Mouse (Mus musculus) retina, embryonic 14.5 days (tissue): ENCODE results near the gene Slc25a29.
A peak's percentile ranks its signal among the peaks of the same experiment; 100 is the strongest.

Experiments used
- DNase-seq: peaks from one replicate; pipeline ENCODE4 v3.0.0-alpha.2; 2015; ENCODE audit warnings: low spot score

Gene Slc25a29

DNA sequence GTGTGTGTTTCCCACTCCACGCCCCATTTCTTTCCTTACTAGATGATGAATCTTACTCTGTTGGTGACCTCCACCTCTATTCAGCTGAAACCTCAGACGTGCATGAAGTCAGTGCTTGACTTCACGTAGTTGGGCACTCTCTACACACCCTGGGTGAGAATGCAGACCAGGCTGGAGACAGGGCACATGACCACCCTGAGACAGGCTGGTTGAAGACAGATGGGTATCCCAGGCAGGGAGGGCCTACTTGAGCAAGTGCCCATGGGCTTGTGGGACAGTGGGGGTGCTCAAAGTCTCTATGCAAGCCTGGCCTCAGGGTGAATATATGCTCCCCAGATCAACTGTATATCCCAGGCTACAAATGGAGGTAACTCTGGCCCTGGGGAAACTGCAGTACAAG, 1.3 kb downstream of the Slc25a29 start:
- no peak for DNase-seq

DNA sequence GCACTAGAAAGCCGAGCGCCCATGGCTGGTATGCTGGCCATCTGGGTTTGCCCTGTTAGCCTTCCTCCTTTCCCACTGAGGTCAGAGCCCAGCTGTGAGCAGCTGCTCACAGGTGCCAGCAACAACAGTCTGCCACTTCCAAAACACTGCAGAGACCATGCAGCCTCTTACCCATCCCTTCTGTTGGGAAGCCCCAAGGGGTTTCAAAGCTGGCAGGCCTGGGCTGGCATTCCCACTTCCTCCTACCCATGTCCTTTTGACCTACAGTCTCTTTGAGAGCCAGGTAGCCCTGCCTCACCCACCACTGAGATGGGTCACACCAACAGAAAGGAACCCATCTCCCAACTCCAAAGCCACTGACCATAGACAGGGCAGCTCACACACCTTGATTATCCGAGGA, 2.3 kb downstream of the Slc25a29 start:
- DNase-seq, result no peak

DNA sequence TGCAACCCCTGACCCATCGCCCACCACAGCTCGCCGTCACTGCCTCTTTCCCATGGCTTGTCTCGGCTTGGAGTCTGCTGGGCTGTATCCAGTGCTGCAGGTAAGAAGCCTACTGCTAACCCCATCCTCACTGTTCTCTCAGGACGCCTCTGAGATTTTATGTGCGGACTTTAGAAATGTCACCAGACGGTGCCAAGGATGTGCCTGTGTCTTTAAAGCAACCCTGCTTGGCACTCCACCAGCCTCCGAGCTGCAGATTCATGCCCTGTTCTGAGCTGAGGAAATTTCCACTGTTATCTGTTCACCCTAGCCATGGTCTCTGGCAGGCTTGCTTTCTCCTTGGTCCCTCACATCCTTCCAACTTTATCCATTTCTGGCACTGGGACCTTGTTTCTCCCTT, 2.8 kb downstream of the Slc25a29 start:
- DNase-seq, result no peak

DNA sequence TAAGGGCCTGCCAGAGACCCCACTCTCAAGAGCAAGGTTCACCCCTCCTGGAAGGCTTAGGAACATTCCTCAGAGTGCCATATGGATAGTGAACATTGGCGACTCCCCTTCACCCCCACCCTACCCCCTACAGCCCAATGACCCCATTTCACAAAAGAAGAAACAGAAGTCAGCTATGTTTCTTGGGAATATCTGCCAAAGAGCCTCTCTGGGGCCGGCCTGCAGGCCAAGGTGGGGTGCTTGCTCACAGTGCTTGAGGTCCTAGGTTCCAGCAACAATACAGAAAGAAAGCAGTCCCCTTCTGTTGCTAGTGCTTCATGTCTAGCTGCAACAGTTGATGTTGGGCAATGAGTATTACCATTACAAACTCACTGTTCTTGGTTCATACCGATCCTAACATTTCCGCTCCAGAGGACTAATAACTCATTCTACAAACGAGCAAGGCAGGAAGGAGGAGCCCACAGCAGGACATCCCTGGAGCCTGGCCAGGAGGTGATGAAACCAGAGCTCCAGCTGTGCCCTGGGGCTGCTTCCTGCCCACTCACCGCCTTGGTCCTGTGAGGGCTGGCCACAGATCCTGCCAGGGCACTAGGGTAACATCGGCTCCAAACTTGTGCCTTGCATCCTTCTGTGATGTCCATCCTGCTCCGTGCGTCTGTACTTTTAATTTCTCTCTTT, 3.6 kb downstream of the Slc25a29 start:
- DNase-seq, result no peak

DNA sequence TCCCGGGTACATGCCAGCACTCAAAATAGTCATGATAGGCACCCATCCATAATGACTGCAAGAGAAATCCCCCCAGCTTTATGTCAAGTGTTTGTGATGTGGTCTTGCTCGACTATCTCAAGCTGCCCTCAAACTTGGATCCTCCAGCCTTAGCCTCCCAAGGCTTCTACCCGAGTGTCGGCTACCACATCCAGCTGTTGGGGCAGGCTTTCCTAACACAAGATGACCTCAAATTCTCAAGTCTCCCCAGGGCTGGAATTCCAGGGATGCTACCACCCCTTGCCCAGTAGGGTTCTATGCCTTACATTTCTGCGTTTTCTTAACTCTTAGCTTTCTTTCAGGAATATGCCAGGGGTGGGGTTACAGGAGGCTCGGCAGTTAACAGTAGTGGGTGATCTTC, 5.3 kb downstream of the Slc25a29 start:
- DNase-seq, result no peak

DNA sequence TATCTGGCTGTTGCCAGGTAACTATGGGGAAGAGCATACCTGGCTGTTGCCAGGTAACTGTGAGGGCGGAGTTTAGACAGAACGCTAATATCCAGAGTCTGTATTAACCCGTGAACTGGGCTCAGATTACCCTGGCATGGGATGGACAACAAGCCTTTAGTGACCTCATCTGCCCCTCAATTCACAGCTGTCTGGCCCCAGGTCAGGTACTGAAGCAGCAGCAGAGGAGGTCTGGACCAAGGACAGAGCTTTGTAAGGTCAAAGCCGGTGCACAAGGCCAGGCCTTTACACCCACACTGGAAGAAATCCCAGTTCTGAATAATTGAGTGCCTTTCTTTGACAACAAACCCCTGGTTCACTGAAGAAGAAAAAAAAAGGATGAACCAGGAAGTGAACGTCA, 6.0 kb downstream of the Slc25a29 start:
- no peak for DNase-seq

DNA sequence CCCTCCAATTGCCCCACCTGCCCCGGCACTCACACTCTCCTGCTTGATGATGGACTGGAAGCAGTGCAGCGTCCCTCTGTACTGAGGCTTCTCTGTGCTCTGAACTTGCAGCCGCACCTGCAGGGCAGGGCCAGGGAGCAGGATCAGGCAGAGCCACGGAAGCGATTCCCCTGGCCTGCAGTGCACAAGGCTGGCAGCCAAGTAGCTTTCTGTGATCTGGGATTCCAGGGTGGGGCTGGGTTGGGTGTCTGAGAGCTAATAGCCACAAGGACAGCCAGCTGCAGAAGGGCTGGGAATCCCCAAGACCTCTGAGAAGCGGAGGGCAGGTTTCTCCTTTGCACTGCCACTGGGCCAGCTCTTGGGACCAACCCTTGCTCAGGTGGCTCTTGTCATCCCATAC, 8.0 kb downstream of the Slc25a29 start:
- DNase-seq, result no peak

DNA sequence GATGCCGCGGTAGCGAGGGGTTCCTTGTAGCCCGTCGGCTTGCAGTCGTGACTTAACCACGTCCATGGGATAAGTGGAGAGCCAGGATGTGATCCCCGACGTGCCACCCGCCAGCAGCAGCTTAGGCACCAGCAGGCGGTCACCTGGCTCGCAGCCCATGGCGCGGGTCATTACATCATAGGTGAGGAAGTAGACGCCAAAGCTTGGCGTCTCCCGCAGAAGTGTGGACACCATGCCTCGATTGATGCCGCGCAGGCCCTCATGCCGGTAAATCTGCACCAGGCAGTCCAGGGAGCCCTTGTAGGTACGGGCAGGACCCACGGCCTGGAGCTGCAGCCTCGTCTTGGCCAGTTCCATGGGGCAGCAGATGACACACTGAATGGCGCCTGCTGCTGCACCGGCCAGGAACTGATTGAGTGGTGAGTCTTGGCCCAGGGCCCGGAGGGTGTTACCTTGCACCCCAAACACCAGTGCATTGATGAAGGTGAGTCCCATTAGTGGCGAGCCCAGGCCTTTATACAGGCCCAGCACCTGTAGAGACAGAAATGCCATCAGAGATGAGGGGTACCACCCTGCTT, 8.6 kb downstream of the Slc25a29 start:
- no peak for DNase-seq

DNA sequence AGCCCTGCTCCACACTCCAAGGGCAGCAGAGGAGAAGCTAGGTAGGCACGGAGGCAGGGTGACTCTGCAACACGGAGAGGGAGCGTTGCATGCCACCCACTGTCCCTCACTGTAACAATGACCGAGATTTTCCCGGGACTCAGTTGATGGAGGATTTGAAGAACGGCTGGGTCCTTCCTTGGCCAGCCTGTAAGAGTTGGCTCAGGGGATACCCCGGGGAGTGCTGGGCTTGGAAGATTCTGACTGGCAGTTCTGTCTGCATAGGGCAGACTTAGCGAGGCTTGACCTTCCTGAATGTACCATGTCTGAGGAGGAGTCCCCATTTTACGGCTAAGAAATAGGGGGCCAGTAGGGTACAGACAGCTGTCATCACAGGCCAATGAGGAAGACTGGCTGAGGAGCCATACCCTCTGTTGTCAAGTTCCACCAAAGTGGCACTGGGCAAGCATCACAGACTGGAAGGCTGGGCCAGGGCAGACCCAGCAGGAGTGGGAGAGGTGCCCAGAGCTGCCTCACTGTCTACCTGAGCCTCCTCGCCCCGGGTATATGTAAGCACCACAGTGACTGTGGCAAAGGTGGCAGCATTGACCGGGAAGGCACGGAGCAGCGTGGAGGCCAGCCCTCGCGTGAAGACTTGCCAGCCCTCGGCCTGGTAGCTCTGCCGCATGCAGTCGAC, 9.3 kb downstream of the Slc25a29 start:
- no peak for DNase-seq

DNA sequence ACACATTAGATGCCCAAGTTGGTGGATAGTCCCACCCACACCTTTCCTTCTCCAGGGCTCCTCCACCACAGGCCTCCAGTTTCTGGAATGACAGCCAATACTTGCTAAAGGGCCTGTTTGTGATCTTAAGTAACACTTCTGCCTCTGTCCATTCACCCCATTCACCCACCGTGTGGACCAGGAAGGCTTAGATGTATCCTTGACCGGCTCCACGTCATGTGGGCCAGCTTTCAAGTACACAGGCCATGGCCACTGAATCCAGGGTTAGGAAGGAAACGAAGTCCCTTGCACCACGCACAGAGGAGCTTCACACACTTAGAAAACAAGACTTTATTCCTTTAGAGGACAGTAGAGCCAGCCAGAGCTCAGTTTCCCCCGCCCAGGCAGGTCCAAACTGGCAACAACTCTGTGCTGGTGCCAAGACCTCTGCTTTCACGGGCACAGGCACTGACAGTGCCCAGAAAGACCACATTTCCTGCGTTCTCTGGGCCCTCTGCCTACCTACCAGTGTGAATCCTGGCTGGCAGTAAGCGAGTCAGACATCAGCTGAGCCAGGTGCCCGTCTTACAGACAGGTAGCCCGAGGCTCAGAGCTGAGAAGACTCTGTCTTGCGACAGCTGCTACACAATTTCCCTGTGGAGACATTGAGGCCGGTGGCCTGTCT, 10.0 kb downstream of the Slc25a29 start:
- DNase-seq, result no peak

DNA sequence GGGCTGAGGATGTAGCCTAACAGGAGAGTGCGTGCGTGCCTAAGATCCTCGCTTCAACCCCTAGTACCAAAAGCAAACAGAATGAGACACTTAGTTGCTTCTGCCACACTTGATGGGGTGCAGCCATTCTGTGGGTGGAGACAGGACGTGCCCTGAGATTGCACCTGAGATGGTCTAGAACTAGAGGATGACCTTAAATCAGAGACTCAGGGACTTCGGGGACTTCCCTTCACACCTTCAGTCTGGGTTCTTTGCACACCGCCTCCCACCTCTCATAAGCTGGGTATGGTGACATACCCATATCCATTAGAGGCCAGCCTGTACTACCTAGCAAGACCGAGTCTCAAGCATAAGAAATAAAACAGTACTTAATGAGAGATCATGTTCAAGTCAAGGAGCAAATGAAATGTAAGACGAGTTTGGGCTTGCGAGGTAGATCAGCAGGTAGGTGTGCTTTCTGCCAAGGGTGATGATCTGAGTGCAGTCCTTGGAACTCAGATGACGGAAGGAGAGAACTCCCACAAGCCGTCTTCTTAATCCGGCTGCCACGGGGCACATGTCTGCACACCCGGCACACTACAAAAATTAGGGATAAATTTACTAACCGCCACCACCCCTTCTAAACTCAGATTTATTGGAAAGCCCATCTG, 11.3 kb downstream of the Slc25a29 start:
- no peak for DNase-seq

DNA sequence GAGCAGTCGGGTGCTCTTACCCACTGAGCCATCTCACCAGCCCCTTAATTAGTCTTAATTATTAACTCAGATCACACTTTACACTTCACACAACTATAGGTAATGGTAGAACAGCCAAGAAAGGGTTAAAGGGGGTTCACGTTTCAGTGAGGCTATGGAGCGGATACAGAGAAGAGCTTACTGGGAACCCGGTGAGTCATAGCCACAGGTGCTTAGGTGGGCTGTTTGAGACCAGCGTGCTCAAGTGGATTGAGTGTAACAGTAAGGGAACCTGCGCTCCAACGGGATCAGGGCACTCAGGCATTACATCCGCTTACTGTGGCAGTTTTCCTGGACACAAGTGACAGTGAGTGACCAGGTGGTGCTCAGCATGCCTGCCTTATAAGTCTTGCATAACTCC, 12.6 kb downstream of the Slc25a29 start:
- DNase-seq, result no peak

DNA sequence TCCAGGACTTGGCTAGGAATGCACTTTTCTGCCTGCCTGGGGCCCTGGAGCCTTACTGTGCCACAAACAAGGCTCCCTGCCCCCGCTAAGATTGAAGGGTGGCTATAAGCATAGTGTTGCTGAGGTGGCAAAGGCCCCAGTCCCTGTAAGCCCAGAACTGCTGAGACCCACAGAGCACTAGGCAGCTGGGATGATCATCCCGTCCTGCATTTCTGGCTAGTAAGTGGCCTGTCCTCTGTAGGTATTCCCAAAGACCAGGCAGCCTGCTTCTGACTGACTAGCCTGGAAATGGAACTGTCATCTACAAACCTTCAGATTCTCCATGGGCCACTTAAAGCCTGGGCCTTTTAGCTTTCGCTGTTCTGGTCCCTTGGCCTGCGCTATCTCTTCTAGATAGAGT, 15.2 kb downstream of the Slc25a29 start:
- no peak for DNase-seq

DNA sequence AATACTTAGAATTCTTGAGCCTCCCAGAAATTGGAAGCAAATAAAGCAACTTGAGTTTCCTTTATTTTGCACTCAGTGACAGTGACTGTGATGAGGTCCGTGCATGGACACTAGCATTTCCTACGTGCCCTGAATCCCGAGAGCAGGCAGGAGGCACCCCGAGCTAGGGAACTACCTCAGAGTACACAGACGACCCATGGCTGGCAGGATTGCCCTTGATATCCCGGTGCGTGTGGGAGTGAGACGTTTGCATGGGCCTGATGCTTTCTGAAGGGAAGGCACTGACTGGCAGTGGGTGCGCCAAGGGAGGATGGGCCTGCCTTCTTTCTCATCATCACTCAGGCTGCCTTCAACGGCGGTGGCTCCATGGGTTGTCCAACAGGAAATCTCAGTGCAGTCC, 19.1 kb downstream of the Slc25a29 start:
- DNase-seq, result no peak

DNA sequence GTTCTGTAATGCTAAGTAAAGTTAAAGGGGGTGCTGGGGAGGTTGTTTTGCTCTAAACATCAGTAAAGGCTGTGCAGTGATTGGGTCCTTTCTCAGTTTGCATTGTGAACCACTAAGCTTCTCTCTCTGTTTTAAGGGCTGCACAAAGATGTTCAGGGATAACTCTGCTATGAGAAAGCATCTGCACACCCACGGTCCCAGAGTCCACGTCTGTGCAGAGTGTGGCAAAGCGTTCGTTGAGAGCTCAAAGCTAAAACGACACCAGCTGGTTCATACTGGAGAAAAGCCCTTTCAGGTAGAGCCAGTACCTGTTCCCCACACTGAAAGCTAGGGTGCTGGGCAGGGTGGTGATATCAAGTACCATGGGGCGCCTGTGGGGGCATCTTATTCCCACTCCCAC, 21.2 kb downstream of the Slc25a29 start:
- DNase-seq, result no peak

DNA sequence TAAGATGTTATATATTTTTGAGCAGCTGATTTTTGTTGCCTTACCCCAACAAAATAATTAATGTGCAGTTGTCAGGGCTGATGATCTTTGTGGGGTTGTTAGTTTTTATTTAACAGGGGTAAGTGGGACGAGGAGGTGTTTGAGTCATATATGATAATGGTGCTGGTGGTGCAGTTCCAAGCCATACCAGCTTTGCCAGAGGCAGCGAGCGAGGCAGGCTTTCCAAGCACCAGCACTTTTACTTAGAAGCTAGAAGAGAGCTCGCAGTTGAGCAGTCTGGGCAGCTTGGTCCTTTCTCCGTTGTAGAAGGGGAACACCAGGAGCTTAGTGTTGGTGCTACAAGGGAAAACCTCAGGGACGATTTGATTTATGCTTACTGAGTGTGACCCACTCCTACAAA, 23.2 kb downstream of the Slc25a29 start:
- DNase-seq, result no peak

DNA sequence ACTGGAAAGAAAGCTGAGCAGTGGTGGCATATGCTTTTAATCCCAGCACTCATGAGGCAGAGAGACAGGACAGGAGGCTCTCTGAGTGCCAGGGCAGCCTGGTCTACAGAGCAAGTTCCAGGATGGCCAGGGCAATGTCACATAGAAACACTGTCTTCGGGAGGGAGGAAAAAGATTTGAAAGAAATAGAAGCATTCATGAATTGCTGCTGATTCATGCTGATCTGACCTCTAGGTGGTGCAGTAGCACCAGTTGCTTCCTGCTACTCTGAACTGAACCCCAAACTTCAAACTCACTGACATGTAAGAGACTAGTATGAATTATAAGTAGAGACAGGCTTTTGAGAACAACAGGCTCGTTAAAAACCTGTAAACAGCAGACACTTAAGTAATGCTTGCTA, 24.6 kb downstream of the Slc25a29 start:
- DNase-seq, result peak; percentile 43

DNA sequence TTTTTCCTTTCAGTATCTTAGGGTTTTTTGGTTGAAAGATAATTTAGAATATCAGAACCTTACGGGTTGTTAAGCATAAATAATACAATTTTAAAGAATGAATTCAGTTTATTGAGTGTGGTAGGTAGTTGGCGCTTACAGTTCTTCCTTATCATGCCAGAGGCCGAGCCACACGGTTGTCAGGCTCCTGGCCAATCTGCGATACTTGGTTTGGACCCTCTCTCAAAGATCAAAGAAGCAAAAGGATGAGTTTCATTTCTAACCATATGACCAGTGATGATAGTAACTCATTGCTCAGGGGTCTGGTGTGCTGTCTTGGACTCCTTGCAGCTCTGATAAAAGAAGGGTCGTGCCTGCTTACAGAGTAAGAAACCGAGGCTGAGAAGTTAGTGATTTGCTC, 25.4 kb downstream of the Slc25a29 start:
- DNase-seq, result no peak

DNA sequence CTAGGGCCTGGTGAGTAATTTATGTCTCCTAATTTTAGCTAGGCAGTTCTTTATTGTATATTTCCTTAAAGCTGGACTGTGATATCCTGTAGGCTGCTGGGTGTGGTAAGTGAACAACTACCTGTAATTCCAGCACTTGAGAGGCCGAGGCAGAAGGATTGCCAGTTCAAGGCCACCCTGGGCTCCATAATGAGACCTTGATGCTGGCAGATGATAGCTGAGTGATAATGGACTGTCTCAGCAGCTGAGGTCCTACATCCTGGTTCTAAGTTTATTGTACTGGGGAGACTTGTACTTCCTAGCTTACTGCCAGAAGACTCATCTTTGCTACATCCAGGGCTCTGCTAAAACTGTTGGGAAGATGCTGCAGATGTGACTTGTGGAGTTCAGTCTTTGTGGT, 25.9 kb downstream of the Slc25a29 start:
- DNase-seq, result no peak

DNA sequence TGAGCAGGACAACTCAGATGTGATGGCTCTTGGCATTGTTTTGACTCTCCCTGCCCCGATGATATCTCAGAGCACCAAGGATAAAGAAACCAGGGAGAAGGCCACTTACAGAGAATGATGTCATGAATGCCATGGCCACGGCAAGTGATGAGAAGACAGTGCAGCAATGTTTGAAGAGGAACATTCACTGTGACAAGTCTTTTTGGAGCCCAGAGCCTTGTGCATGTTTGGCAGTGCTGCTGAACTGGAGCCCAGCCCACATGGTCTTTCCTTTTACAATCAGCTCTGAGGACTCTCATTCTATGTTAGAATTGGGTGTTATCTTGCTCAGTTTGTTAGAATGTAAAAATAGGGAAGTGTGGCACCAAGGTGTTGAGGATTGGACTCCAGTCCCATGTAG, 27.2 kb downstream of the Slc25a29 start:
- no peak for DNase-seq

DNA sequence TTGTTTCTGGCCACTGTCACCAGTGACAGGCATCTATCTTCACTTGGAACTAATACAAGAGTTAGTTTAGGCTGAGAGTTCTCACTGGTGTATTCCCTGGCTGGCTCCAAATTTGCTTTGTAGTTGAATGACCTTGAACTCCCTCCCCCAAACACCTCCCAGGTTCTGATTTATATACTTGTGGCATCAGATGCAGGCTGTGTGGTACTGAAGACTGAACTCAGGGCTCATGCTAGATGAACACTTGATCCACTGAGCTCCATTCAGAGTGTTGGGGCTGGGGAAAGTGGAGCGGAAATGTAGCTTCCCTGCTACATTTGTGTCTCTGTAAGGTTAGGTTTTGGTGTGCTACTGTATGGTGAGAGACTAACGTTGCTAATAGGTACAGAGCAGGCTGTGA, 31.3 kb downstream of the Slc25a29 start:
- no peak for DNase-seq

DNA sequence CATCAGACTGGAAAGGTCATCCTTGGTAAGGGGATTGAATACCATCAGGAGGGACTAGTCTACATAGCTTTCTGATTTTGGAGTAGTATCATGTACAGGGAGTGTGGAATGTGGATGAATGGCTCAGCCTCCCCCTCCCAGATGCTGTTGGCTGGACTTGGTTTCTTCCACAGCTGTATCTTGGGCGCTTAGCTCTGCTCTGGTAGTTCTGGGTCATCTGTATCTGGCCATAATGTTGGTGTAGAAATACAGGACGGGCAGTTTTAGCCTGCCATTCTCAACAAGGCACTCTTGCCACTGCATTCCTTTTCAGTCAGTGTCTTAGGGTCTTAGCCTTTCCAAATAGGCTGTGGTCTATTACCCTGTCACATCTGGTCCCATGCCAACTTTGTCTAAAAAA, 34.1 kb downstream of the Slc25a29 start:
- DNase-seq, result no peak
